Mouse (Mus musculus) heart, embryonic 16.5 days (tissue): ENCODE measurements at regions not wholly inside any gene's neighbourhood (a gene's known extent, or its start where the extent isn't known, plus 50 kb on each side); places are given as distances from the start of the nearest gene placed in this dataset.
A peak's percentile ranks its signal among the peaks of the same experiment; 100 is the strongest.

Experiments
- ATAC-seq: fragments of 200-750 bp; cut with Nextera tagmentation; replicated peaks from 2 replicates; pipeline ENCODE4 v1.8.0; 2017; ENCODE audit warnings: moderate number of reproducible peaks; ENCODE audit not compliant: insufficient read depth, low FRiP score; ENCODE audit errors: extremely low read depth
- H3K27ac ChIP-seq: fragments of 300-500 bp; sonication (generic); 2 replicates; pipeline ENCODE4 v1.5.1; 2014; ENCODE audit warnings: mild to moderate bottlenecking, low read length, control low read depth, moderate library complexity
- H3K27me3 ChIP-seq: fragments of 300-500 bp; sonication (generic); 2 replicates; pipeline ENCODE4 v1.6.1; 2014; ENCODE audit warnings: low read length, mixed read lengths; ENCODE audit not compliant: control insufficient read depth, insufficient read depth
- H3K36me3 ChIP-seq: fragments of 300-500 bp; sonication (generic); 2 replicates; pipeline ENCODE4 v1.6.1; 2014; ENCODE audit not compliant: control insufficient read depth, insufficient read depth
- H3K4me1 ChIP-seq: fragments of 300-500 bp; sonication (generic); 2 replicates; pipeline ENCODE4 v1.6.1; 2014; ENCODE audit warnings: low read length, mixed read lengths; ENCODE audit not compliant: control insufficient read depth, insufficient read depth
- H3K4me2 ChIP-seq: fragments of 300-500 bp; sonication (generic); 2 replicates; pipeline ENCODE4 v1.6.1; 2014; ENCODE audit warnings: low read depth, mild to moderate bottlenecking, control low read depth, low read length
- H3K4me3 ChIP-seq: fragments of 300-500 bp; sonication (generic); 2 replicates; pipeline ENCODE4 v1.5.1; 2014; ENCODE audit warnings: mild to moderate bottlenecking, control low read depth, low read length
- H3K9ac ChIP-seq: fragments of 300-500 bp; sonication (generic); 2 replicates; pipeline ENCODE4 v1.6.1; 2014; ENCODE audit warnings: low read length, control low read depth
- H3K9me3 ChIP-seq: fragments of 300-500 bp; sonication (generic); replicated peaks from 2 replicates; pipeline ENCODE4 v1.6.1; 2016; ENCODE audit warnings: low read length; ENCODE audit not compliant: control insufficient read depth
- WGBS: fragments of 180-500 bp; shearing (Covaris S2); extraction: QIAGEN DNeasy Blood & Tissue Kit; methylation state at CpG from one replicate; pipeline ENCODE4 v1.1.7; 2014; 5-methylcytosine and 5-hydroxymethylcytosine counted together

DNA sequence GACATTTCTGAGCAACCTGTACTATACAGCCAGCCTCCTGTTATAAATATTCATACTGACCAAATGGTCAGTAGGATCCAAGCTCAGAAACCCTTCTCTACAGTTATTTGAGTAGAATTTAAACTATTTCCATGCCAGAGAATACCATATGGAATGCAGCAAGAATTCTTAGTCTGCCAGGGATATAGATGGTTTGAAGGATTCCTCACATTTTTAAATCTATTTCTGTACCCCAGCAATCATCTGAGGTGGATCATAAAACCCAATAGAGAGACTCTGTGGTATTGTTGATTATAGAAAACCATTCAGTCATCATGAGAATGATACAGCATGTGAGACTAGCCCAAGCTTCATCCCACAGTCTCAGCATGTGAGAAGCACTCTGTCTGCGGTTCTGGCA, 67.6 kb upstream of the Sstr4 start:
- no peaks in the 10 kb centered on the region for H3K27me3 ChIP-seq
- no peak overlapping the region for H3K4me2 ChIP-seq
- no peak overlapping the region for H3K27ac ChIP-seq
- H3K9me3 ChIP-seq: no peaks in the 10 kb centered on the region
- no peaks in the 10 kb centered on the region for H3K36me3 ChIP-seq
- ATAC-seq: no peak
- H3K4me3 ChIP-seq: no peak overlapping the region
- H3K9ac ChIP-seq: no peak overlapping the region
- 70% methylated on average over 1 of the region's 1 CpGs for WGBS
- no peaks in the 10 kb centered on the region for H3K4me1 ChIP-seq

DNA sequence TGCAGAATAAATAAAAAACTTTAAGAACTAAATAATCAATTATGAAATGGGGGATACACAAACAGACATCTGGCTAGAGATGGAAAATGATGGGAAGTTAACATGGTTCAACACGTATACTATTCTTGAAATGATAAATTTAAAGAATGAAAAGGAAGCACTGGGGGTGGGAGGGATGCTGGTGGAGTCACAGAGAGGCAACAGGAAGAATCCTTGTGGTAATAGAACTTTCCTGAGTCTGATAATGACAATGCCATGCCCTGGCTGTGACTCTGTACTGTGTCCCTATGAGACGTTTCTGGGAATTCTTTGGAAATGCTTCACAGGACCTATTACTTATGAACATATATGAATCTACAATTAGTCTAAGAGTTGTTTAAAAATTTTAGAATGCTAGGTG, 64.8 kb upstream of the Sstr4 start:
- Histone ChIP-seq H3K27ac (no peak overlapping the region), H3K9ac (no peak overlapping the region), H3K4me3 (no peak overlapping the region), H3K9me3 (no peaks in the 10 kb centered on the region), H3K27me3 (no peaks in the 10 kb centered on the region), H3K36me3 (no peaks in the 10 kb centered on the region), H3K4me2 (no peak overlapping the region), H3K4me1 (no peaks in the 10 kb centered on the region)
- 58% methylated on average over 2 of the region's 2 CpGs for WGBS
- ATAC-seq: no peak

DNA sequence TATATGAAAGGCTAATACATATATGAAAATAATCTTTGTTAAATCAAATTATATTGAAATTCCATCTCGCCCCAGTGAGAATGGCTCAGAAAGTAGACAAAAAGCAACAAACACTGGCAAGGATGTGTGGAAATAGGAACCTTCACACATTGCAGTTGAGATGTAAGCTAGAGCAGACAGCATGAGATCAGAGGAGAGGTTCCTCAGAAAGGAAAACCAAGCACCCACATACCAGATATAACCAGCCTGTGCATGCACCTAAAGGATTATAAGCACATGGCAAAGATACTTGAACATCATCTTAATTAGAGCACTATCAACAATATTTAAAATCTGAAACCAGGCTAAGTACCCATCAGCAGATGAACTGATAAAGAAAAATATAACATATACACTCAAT, 60.6 kb upstream of the Sstr4 start:
- Histone ChIP-seq H3K4me2 (no peak overlapping the region), H3K4me1 (peaks cover 5% of the 10 kb centered on the region; the same call in 1 of the 2 replicates), H3K36me3 (no peaks in the 10 kb centered on the region), H3K9ac (no peak overlapping the region), H3K4me3 (no peak overlapping the region), H3K9me3 (no peaks in the 10 kb centered on the region), H3K27ac (no peak overlapping the region), H3K27me3 (no peaks in the 10 kb centered on the region)
- ATAC-seq: no peak
- 78% methylated on average over 1 of the region's 1 CpGs for WGBS

DNA sequence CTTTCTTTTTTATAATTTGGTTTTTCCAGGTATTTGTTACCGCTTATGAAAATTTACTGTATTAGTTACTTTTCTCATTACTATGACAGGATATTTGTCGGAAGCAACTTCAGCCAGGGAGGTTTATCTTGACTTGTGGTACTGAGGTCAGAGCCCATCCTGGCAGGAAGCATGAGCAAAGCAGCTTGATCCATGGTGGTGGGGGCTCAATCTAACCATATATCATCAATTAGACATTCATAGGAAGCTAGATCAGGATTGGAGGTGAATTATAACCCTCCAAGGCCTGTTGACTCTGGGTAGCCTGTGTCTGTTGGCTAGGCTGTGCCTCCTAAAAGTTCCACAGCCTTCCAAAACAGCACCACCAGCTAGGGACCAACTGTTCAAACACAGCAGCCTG, 58.5 kb upstream of the Sstr4 start:
- Histone ChIP-seq H3K36me3 (no peaks in the 10 kb centered on the region), H3K4me2 (no peak overlapping the region), H3K9ac (no peak overlapping the region), H3K9me3 (no peaks in the 10 kb centered on the region), H3K4me3 (no peak overlapping the region), H3K27me3 (no peaks in the 10 kb centered on the region), H3K27ac (no peak overlapping the region), H3K4me1 (peaks cover 5% of the 10 kb centered on the region; the same call in 1 of the 2 replicates)
- no peak for ATAC-seq
- WGBS: 81% methylated on average over 2 of the region's 2 CpGs

DNA sequence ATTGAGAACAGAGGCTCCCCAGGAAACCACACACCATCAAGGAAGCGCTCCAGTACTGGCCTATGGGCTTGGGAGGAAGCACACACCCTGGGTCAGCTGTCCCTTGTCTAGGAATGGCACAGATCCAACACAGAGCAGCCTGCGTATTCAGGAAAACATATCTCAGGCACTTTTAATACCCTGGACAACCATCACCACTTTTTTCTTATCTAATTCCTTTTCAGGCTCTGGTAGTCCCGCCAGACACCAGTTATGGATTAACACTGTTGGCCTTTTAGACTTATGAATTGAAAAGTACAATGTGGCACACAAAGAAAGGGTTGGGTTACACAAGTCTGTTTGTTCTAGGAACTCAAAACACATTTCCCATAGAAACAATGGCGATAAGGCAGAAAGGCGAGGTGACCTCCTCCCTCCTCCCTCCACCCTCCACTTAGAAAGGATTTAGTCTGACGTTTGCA, 56.8 kb upstream of the Sstr4 start:
- ATAC-seq: peak; percentile 88
- no peak overlapping the region for H3K4me3 ChIP-seq
- no peak overlapping the region for H3K9ac ChIP-seq
- no peaks in the 10 kb centered on the region for H3K36me3 ChIP-seq
- H3K27ac ChIP-seq: peak overlapping the region; percentile 59
- H3K4me2 ChIP-seq: no peak overlapping the region
- peaks cover 5% of the 10 kb centered on the region; the same call in 1 of the 2 replicates for H3K4me1 ChIP-seq
- 26% methylated on average over 6 of the region's 6 CpGs for WGBS
- no peaks in the 10 kb centered on the region for H3K9me3 ChIP-seq
- H3K27me3 ChIP-seq: no peaks in the 10 kb centered on the region

DNA sequence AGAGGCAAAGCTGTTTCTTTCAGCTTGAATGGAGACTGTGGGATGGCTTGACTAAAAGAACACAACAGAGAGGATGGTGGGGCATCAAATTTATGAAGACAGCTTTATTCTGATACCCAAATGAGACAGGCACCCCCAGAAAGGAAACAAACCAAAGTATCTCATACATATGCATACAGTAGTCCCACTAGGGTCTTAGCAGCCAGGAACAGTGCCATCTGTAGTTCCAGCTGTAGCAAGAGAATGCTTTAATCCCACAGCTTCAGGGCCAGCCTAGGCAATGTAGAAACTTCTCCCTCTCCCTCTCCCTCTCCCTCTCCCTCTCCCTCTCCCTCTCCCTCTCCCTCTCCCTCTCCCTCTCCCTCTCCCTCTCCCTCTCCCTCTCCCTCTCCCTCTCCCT, 56.2 kb upstream of the Sstr4 start:
- H3K27ac ChIP-seq: 0 out of 2 replicates have a peak overlapping the region, but pooled peaks have one; percentile 14
- no peak for ATAC-seq
- H3K27me3 ChIP-seq: no peaks in the 10 kb centered on the region

DNA sequence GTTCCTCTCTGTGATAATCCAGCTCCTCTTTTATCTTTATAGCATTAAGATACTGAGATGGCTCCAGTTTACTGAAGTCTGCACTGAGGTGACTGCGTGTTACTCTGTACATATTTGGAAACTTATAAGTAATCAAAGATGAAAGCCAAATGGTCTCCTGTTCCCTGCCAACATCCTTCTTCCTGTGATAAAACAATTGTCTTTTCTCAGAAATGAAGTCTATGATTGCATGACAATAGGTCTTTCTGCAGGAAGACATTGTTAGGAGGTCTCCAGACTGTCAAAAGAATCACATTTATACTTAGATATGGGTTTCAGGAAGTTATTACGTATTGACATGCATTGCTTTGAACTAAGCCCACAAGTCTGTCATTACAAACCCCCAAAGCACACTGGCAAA, 51.0 kb upstream of the Sstr4 start:
- Histone ChIP-seq H3K4me3 (no peak overlapping the region), H3K36me3 (no peaks in the 10 kb centered on the region), H3K27me3 (no peaks in the 10 kb centered on the region), H3K9me3 (no peaks in the 10 kb centered on the region), H3K4me1 (no peaks in the 10 kb centered on the region), H3K27ac (no peak overlapping the region), H3K4me2 (no peak overlapping the region), H3K9ac (no peak overlapping the region)
- no peak for ATAC-seq
- 75% methylated on average over 2 of the region's 2 CpGs for WGBS

More for the DNA sequence above, 56.2 kb upstream of the Sstr4 start:
- no peak overlapping the region for H3K4me3 ChIP-seq
- H3K36me3 ChIP-seq: no peaks in the 10 kb centered on the region
- H3K9me3 ChIP-seq: no peaks in the 10 kb centered on the region
- peaks cover 5% of the 10 kb centered on the region; the same call in 1 of the 2 replicates for H3K4me1 ChIP-seq
- no peak overlapping the region for H3K4me2 ChIP-seq
- no peak overlapping the region for H3K9ac ChIP-seq
